Mouse (Mus musculus) c-Kit-negative CD71-positive TER-119-positive erythroid progenitor cells, embryonic 14.5 days (primary cell): ENCODE results near the gene Hoxb6.

Experiments used
- DNase-seq: peaks from one replicate; pipeline ENCODE4 v3.0.0-alpha.2; 2013; ENCODE audit warnings: low read depth, low spot score

Hoxb6 gene

DNA sequence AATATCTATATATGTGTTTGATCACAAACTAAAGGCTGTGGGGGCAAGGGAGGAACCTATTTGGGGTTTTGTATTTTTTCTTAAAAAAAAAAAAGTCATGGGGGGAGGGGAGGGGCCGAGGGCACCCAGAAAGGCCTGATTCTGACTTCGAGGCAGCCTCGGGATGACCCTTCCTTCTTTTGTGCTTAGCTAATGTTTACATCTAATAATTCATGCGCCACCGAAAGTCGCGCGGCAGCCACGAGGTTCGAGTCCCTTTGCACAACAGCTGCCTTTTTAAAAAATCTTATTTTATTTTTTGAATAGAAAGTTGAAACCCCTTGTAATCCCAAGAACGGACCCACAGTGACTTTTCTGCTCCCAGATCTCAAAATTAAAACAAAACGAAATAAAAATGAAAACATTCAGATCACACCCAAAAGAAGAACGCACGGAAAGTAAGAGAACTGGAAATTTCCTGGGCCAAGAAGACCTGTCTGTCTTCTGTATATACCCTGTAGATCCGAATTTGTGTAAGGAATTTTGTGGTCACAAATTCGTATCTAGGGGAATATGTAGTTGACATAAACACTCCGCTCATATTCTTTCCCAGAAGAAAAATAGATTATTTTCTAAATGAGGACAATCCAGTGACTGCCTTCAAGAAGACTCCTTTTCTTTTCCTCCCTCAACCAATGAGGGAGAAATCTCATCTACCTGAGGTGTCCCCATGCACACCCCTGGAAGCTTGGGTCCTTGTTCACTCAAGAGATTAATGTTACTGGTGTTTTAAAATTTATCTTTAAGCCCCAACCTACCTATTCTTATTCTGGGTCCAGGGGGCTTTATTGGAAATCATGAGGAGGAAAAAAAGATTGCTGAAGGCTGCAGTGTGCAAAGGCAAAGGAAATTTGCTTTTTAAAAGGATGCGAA, 24.7 kb downstream of the Hoxb6 start:
- DNase-seq = no peak

DNA sequence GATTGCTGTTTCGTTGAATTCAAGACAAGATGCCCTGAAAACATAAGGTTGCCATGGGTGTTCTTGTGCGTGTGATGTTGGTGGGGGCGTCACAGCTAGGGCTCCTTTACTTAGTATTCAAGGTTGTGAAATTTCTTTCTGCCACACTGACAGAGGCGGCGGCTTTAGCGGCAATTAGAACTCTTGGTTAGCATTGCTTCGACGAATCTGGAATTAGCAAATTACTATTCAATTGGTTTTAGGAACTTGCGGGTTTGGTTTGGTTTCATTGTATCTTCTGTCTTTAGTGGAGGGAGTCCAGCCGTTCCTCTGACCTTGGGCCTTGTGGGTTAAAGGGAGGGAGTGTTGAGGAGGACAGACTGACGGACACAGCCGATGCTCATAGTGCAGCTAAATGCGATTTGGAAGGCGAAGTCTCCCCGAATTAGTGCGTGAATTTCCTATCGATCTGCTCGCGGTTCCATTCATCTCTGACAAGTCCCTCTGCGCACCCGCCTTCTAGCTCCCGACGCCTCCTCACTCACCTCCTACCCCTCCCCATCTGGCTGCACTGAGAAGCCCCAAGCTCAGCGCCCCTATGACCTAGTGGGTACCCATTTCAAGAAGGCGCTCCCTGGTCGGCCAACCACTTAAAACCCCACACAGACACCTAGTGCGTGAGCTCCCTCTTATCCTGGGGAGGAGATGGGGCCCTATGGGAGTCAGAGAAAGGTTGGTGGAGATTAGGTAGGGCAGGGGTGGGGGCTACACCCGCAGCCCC, 25.5 kb downstream of the Hoxb6 start, which contains the start of gene Hoxb4:
TSS of gene Hoxb4 (plus strand) at position 660 of the 760 bp plus-strand sequence.
- DNase-seq = no peak

- DNase-seq = no peak
These were observed 26.2 kb downstream of the Hoxb6 start for GRCm38 (mm10) chr11:96318368-96319070.

DNA sequence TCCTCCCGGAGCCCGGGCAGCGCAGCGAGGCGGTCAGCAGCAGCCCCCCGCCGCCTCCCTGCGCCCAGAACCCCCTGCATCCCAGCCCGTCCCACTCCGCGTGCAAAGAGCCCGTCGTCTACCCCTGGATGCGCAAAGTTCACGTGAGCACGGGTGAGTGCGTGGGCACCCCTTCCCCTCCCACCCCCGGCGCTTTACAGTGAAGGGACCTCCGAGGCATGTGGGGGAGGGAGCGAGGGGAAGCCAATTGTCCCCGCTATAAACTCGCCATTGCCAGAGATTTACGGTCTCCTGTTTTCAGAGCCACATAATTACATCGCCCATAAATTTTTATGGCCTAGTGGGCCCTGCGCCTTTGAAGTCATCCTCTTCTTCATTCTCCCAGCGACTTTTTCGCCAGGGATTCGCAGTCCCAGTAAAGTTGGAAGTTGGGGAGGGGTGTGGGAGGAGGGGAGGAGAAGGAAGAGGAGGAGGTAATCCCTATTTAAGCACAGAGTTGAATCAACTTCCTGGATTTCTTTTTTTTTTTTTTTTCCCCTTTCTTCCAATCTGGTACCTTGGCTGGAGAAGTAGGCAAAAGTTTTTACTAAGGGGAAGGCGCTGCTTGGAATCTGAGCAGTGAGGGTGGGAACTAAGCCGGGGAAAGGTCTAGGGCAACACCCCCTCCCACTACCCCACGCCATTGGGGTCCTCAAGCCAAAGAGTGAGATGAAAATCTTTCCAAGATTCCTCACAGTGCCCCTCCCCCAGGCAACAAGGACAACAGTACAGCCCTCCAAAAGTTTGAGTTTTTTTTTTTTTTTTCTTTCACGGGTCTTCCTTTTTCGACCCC, 27.0 kb downstream of the Hoxb6 start:
- no peak for DNase-seq

DNA sequence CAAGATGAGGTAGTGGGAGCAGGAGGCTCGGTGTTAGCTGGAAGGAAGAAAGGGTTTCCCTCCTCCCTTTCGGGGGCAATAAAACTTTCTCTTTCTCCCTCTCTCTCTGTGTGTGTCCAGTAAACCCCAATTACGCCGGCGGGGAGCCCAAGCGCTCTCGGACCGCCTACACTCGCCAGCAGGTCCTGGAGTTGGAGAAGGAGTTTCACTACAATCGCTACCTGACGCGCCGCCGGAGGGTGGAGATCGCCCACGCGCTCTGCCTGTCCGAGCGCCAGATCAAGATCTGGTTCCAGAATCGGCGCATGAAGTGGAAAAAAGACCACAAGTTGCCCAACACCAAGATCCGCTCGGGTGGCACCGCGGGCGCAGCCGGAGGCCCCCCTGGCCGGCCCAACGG, 27.6 kb downstream of the Hoxb6 start:
- no peak for DNase-seq

- no peak for DNase-seq
These were observed 28.4 kb downstream of the Hoxb6 start for GRCm38 (mm10) chr11:96320688-96321087.

DNA sequence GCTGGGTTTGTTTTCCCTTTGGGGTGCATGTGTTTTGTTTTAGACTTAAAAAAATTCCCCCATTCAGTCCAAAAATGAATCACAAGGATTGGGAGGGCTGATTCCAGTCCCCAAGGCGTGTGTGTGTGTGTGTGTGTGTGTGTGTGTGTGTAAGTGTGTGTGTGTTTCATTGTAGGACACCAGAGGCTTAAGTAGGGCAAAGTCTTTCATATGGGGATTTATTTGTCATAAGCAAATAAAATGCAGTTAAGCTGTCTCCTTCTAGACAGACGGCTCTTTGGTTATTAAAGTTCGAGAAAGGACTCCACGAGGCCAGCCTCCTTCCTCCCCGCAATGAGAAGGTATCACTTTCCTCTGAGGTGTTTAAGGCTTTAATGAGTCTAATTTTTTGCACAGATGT, 29.6 kb downstream of the Hoxb6 start:
- DNase-seq = no peak

GRCm38 (mm10) chr11:96322738-96323137, 30.5 kb downstream of the Hoxb6 start:
- DNase-seq = no peak

DNA sequence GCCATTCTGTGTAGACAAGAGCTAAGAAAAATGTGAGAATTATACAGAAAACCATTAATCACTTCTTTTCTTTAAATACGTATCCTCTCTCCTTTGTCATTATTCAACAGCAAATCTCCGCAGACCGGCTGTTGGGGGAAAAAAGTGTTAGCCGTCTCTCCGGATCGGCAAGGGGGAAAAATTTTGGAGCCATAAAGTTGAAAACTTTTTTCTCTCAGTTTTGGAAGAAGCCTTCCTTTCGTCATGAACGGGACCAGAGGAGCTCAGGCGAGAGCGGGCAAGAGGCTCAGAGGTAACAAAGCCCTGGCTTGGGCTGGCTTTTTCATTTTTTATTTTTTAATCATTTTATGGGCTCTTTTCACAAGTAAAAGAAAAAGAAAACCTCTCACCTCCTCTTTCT, 30.9 kb downstream of the Hoxb6 start, which contains the start of gene Hoxb3:
TSS of gene Hoxb3 (plus strand) at position 173 of the 400 bp plus-strand sequence.
- DNase-seq = no peak

DNA sequence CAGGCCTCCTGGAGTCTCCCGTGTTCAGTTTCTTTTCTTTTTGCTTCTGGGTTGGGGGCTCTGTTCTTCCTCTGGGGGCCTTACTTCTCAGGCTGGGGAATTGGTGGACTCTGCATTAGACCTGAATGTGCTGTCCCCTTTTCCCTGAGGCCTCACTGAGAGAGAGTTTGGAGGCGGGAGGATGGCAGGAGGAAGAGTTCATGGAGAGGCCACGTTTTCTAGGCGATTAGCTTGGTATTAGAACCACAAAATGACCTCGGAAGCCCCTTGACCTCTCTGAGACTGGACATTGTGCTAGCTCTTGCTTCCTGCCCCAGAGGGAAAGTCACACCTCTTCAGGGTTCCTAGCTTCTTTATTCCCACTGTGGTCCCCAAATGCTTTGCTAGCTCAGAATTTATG, 31.8 kb downstream of the Hoxb6 start:
- no peak for DNase-seq

GRCm38 (mm10) chr11:96324965-96325364, 32.7 kb downstream of the Hoxb6 start:
- DNase-seq = no peak

DNA sequence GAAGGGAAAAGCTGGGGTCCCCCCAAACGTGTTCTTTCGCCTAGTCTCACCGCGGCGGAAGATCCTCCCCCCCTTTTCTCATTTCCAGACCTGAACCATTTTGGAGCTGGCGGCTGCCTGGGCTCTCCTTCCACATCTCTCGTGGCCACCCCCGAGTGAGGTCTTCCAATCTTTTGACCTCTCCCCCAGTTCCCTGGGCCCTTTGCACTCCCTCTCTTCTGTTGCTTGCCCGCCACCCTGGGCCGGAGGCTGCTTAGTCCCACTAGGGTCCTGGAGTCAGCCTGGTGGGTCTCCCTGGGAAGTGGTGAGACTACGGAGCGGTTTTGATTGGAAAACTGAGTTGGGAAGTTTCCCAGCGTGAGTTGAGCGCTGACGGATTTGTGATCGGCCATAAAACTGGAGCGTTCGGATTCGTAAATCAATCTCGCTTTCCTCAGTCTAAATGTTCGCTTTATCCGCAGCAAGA, 33.5 kb downstream of the Hoxb6 start:
- DNase-seq = no peak

GRCm38 (mm10) chr11:96326705-96327104, 34.4 kb downstream of the Hoxb6 start:
- DNase-seq = no peak

- no peak for DNase-seq
These were observed 34.8 kb downstream of the Hoxb6 start for GRCm38 (mm10) chr11:96327122-96327521.

DNA sequence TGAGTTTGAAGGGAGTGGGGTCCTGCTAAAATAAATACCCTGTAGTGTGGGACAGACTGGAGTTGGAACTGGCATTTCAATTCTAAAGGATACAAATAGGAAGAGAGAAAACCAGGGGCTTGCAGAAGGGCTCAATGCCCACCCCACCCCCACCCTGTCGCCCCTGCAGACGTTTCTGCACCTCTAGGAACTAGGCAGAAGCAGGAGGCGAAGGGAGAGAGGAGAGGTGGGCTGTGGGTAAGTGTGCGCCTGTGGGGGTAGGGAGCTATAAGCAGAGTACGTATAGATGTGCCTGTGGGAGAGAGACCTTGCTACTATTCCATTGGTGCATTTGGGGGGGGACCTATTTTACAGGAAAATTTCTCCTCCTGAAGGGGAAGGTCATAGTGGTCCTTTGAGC, 35.5 kb downstream of the Hoxb6 start:
- DNase-seq = no peak

- no peak for DNase-seq
These were observed 36.3 kb downstream of the Hoxb6 start for GRCm38 (mm10) chr11:96328605-96329004.

- no peak for DNase-seq
These were observed 39.8 kb downstream of the Hoxb6 start for GRCm38 (mm10) chr11:96332105-96332504.

DNA sequence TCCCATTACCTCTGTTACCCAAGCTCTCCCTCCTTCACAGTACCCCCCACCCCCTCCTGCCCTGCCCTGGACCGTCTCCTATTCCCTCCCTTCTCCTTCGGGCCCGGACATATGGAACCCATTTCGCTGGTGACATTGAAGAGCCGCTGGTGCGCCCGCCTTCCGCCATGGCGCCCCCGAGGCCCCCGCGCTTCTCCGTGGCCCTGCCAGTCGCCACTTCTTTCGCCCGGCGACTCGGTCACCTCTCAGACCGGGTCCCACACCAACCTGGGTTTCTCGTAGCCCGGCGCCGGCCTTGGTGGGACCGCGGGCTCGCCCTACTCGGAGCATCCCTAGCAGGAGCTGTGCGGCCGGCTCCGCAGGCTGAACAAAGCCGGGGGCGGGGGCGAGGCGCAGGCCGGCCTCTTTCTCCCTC, 40.3 kb downstream of the Hoxb6 start:
- DNase-seq = no peak

DNA sequence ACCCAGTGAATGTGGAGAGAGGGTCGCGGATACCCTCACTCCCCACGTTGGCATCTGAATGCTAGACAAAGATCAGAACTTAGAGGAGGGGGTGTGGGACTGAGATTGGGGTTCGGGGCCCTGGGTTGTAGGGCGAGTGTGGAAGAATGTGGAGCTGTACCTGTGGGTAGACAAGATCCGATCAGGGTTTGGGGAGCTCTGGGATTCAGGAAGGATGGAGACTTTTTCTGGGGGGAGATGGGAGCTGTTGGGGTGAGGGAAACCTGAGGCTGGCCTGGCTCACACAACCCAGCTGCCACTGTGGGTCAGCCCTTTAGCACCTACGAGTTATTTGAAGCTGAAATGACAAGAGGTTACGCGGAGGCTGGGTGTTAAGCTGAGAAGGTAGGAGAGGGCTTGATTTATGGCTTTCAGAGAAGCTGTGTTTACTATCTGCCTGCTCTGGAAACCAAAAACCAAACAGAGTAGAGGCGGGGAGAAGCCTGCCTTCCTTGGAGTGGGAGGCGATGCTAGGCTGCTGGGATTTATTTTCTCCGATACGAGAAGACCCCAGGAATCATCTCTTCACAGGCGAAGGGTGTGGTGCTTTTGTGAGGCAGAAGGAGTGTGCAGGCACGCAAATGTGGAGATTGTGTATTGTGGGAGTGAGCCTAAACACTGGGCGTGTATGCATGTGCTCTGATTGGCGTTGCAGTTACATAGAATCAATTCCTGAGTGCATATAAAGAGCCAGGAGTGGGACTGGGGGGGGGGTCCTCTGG, 41.1 kb downstream of the Hoxb6 start:
- no peak for DNase-seq

GRCm38 (mm10) chr11:96334002-96334364, 41.7 kb downstream of the Hoxb6 start:
- DNase-seq = no peak
